Mouse (Mus musculus) forebrain, embryonic 10.5 days (tissue): ENCODE measurements around the gene Ccdc57. TPM values are rescaled to one million over a fixed set of nuclear protein-coding genes. Genes with fewer than 3 reads are reported as not detected.

Source experiments
- polyA plus RNA-seq: library from polyadenylated mRNA; unstranded; fragments of >200 nt; fragmentation: Nextera tagmentation; extraction: Ambion mirVana; gene quantifications from 2 replicates; pipeline ENCODE4 v1.2.1, GENCODE M21; 2016

The Ccdc57 gene
- polyA plus RNA-seq, 1 experiment from 2014 or later, result 8.6 TPM

Other genes with a start within 250 kb of the Ccdc57 start
- gene Cenpx, start 219.1 kb downstream of the Ccdc57 start, polyA plus RNA-seq, result 118 and 133 TPM in 2 replicates
- gene Lrrc45, start 218.9 kb downstream of the Ccdc57 start, polyA plus RNA-seq, result 51.9 and 59.2 TPM in 2 replicates
- 23.8 and 28.4 TPM in 2 replicates for gene Rac3, start 211.4 kb downstream of the Ccdc57 start, polyA plus RNA-seq
- gene Dcxr, start 205.6 kb downstream of the Ccdc57 start, polyA plus RNA-seq, result 13.3 and 14.8 TPM in 2 replicates
- 1.1 and 1.3 TPM in 2 replicates for gene Cbr2, start 200.8 kb downstream of the Ccdc57 start, polyA plus RNA-seq
- 12.3 and 14.2 TPM in 2 replicates for gene Hmga1b, start 170.1 kb downstream of the Ccdc57 start, polyA plus RNA-seq
- gene Rfng, start 148.7 kb downstream of the Ccdc57 start, polyA plus RNA-seq, result 39.1 and 43.3 TPM in 2 replicates
- gene Gps1, start 148.6 kb downstream of the Ccdc57 start, polyA plus RNA-seq, result 281 and 283 TPM in 2 replicates
- 110 and 111 TPM in 2 replicates for gene Dus1l, start 136.5 kb downstream of the Ccdc57 start, polyA plus RNA-seq
- 134 and 144 TPM in 2 replicates for gene Fasn, start 108.3 kb downstream of the Ccdc57 start, polyA plus RNA-seq
- gene Slc16a3, start 15.6 kb upstream of the Ccdc57 start, polyA plus RNA-seq, result 147 and 194 TPM in 2 replicates
- gene Csnk1d, start 58.5 kb upstream of the Ccdc57 start, polyA plus RNA-seq, result 120 and 123 TPM in 2 replicates
- gene Cd7, start 106.5 kb upstream of the Ccdc57 start, polyA plus RNA-seq, result not detected in 2 replicates
- not detected in 2 replicates for gene Sectm1b, start 130.7 kb upstream of the Ccdc57 start, polyA plus RNA-seq
- gene Sectm1a, start 148.3 kb upstream of the Ccdc57 start, polyA plus RNA-seq, result not detected in 2 replicates
- gene Tex19.2, start 185.8 kb upstream of the Ccdc57 start, polyA plus RNA-seq, result 0.06 TPM in 1 of 2 replicates, not detected in the other
- gene Tex19.1, start 213.3 kb upstream of the Ccdc57 start, polyA plus RNA-seq, result not detected in 2 replicates
- gene Uts2r, start 227.4 kb upstream of the Ccdc57 start, polyA plus RNA-seq, result 0.09 TPM in 1 of 2 replicates, not detected in the other